Mouse (Mus musculus) testis, postnatal 14 days (tissue): ENCODE results near the gene Usp51.
"Not testable (repeated sequence)": the region's sequence is repeated elsewhere in the genome, so short reads cannot be mapped to it uniquely, and the experiment has no call there.

Experiments used
- DNase-seq: peaks from one replicate; pipeline ENCODE4 v3.0.0; 2021; ENCODE audit warnings: low spot score

The Usp51 gene

GRCm38 (mm10) chrX:153006387-153006841 is at the start of gene Usp51:
Usp51 (plus strand) TSS chrX:153006469.
- peak; percentile 4 for DNase-seq

- no peak for DNase-seq
These were observed 36.7 kb upstream of the Usp51 start for GRCm38 (mm10) chrX:152969606-152970005.

GRCm38 (mm10) chrX:152973476-152974203 is 32.6 kb upstream of the Usp51 start:
- not testable (repeated sequence) for DNase-seq

GRCm38 (mm10) chrX:152974204-152974661 is 32.0 kb upstream of the Usp51 start:
- peak; percentile 45 for DNase-seq

GRCm38 (mm10) chrX:152976538-152976937 is 29.7 kb upstream of the Usp51 start:
- DNase-seq, result no peak

GRCm38 (mm10) chrX:152985009-152985408 is 21.3 kb upstream of the Usp51 start:
- DNase-seq, result no peak

GRCm38 (mm10) chrX:152989852-152990251 is 16.4 kb upstream of the Usp51 start:
- not testable (repeated sequence) for DNase-seq

- not testable (repeated sequence) for DNase-seq
These were observed 10.2 kb upstream of the Usp51 start for GRCm38 (mm10) chrX:152996105-152996504.

- DNase-seq, result peak; percentile 22
These were observed 884 bp downstream of the Usp51 start for GRCm38 (mm10) chrX:153007021-153007684.

GRCm38 (mm10) chrX:153007685-153008047 is 1.4 kb downstream of the Usp51 start:
- DNase-seq, result no peak

- DNase-seq, result not testable (repeated sequence)
These were observed 19.0 kb downstream of the Usp51 start for GRCm38 (mm10) chrX:153025255-153025654.

- not testable (repeated sequence) for DNase-seq
These were observed 19.4 kb downstream of the Usp51 start for GRCm38 (mm10) chrX:153025709-153026108.

GRCm38 (mm10) chrX:153031547-153031946 is 25.3 kb downstream of the Usp51 start:
- DNase-seq, result not testable (repeated sequence)

GRCm38 (mm10) chrX:153037087-153037971 is 31.1 kb downstream of the Usp51 start, which contains the start of gene Mageh1:
Mageh1 (minus strand) TSS chrX:153037575.
- DNase-seq, result peak; percentile 74

- not testable (repeated sequence) for DNase-seq
These were observed 31.9 kb downstream of the Usp51 start for GRCm38 (mm10) chrX:153037972-153038744.
